Mouse (Mus musculus): Measurements from ENCODE around the gene Ltbp1. TPM values are rescaled to one million over a fixed set of nuclear protein-coding genes. Genes with fewer than 3 reads are reported as not detected.

Gene Ltbp1
- total and polyA plus RNA-seq, 3 experiments = 2.3 to 6.4 (median 2.5) TPM

DNA sequence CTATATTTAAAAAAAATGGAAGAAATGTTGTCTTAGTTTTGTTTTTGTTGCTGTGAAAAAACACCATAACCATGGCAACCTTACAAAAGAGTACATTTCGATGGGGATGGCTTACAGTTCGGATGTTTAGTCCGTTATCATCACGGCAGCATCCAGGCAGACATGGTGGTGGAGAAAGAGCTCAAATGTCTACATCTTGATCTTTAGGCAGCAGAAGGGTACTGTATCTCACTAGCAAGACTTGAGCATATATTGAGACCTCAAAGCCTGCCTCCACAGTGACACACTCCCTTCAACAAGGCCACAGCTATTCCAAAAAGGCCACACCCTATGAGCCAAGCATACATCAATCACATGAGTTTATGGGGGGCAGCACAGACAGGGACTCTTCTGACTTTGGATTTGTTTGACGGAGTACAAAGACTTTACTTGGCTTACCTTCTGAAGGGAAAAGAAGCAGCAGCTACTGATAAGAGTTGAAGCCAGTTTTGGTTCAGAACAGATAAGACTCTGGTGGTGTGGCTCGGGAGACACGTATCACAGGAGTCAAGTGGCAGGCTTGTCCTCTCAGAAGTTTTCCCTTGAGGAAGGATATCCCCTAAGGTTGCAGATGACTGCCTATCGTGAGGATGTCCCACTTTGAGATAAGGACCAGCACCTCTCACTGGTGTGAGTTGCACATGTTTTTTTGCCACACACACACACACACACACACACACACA lies 153.9 kb downstream of the Ltbp1 start:
- no peak for DNase-seq (ENCODE audit: extremely low read depth)
- Histone ChIP-seq H3K4me2 (ENCODE audit: insufficient read depth, low read depth, poor library complexity, severe bottlenecking) (no peak overlapping the region), H3K36me3 (replicated peaks in 1 of 2; ENCODE audit: control insufficient read depth in 1 of 2, insufficient read depth in 1 of 2, low read length in 1 of 2) (no peaks in the 10 kb centered on the region), H3K27me3 (replicated peaks) (no peaks in the 10 kb centered on the region), H3K9me3 (replicated peaks; ENCODE audit: low read length) (no peaks in the 10 kb centered on the region), H3K27ac (ENCODE audit: insufficient read depth, low read depth) (no peak overlapping the region), H3K79me2 (replicated peaks; ENCODE audit: control insufficient read depth, extremely low read depth, insufficient read depth, poor library complexity, severe bottlenecking) (no peaks in the 10 kb centered on the region), H3K9ac (ENCODE audit: insufficient read depth, low read depth) (no peak overlapping the region), H3K4me3 (replicated peaks in 1 of 3; ENCODE audit: low read depth in 2 of 3, low read length in 2 of 3, poor library complexity in 1 of 3) (no peak overlapping the region), H3K4me1 (ENCODE audit: control insufficient read depth in 1 of 2, insufficient read depth in 2 of 2) (no peaks in the 10 kb centered on the region)
- in situ Hi-C loops (cut with MboI; ENCODE audit: low pct_ligation_motif_present, low pct_unique_long_range_greater_than_20kb, low sequenced_read_pairs) = no loop called here
- dilution Hi-C loops (cut with MboI; ENCODE audit: extremely low pct_ligation_motif_present, extremely low pct_unique_long_range_greater_than_20kb, low sequenced_read_pairs) = no loop called here
- TF ChIP-seq IRF4 (IDR thresholded peaks at IDR 0.05; ENCODE audit: low read depth, low read length) = no peak
- TF ChIP-seq TBP (conservative IDR thresholded peaks at IDR 0.05; ENCODE audit: low read depth, low read length) = no peak
- no peak for TF ChIP-seq RCOR1 (conservative IDR thresholded peaks at IDR 0.05; ENCODE audit: low read depth, low read length)
- no peak for TF ChIP-seq EP300 (IDR thresholded peaks at IDR 0.05; ENCODE audit: low read length)
- TF ChIP-seq JUN (IDR thresholded peaks at IDR 0.05; ENCODE audit: insufficient read depth, low read depth, low read length) = no peak
- TF ChIP-seq ZC3H11A (IDR thresholded peaks at IDR 0.05; ENCODE audit: low read depth, low read length) = no peak
- TF ChIP-seq USF2 (conservative IDR thresholded peaks at IDR 0.05; ENCODE audit: low read depth, low read length) = no peak
- no peak for TF ChIP-seq ETS1 (conservative IDR thresholded peaks at IDR 0.05; ENCODE audit: low read depth, low read length)
- TF ChIP-seq POLR2AphosphoS2 (IDR thresholded peaks at IDR 0.05; ENCODE audit: low read depth, low read length) = no peak
- no peak for TF ChIP-seq TCF12 (IDR thresholded peaks at IDR 0.05; ENCODE audit: low read depth, low read length)
- TF ChIP-seq BHLHE40 (IDR thresholded peaks at IDR 0.05; ENCODE audit: low read depth, low read length) = no peak
- TF ChIP-seq ZNF384 (IDR thresholded peaks at IDR 0.05; ENCODE audit: low read depth, low read length) = no peak
- no peak for TF ChIP-seq SIN3A (IDR thresholded peaks at IDR 0.05; ENCODE audit: low read length)
- TF ChIP-seq GABPA (IDR thresholded peaks at IDR 0.05; ENCODE audit: insufficient replicate concordance, low read depth, low read length) = no peak
- TF ChIP-seq KAT2A (IDR thresholded peaks at IDR 0.05; ENCODE audit: insufficient replicate concordance, low read length) = no peak
- TF ChIP-seq ELF1 (IDR thresholded peaks at IDR 0.05; ENCODE audit: low read depth, low read length) = no peak
- no peak for TF ChIP-seq ZKSCAN1 (IDR thresholded peaks at IDR 0.05; ENCODE audit: borderline replicate concordance, low read depth, low read length)
- no peak for TF ChIP-seq MXI1 (IDR thresholded peaks at IDR 0.05; ENCODE audit: low read depth, low read length)
- TF ChIP-seq NRF1 (IDR thresholded peaks at IDR 0.05; ENCODE audit: low read depth, low read length) = no peak
- TF ChIP-seq MEF2A (IDR thresholded peaks at IDR 0.05; ENCODE audit: borderline replicate concordance, low read depth, low read length) = no peak

DNA sequence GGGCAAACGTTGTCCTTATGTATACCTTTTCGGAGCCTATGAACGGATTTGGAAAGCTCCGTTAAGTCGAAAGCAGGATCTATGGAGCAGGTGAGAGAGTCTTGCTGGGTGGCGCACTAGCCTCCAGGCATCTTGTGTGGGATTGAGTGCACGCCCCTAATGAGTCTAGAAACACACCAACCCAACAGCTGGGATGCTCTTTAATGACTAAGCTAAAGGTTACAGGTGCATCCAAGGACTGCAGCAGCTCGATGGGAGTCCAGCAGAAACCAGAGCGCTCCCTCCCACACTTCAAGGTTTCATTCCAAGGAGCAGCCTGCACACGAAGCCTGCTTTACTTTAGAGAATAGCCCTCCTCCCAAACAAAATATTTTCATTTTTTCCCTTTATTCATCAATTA lies 155.7 kb downstream of the Ltbp1 start:
- Histone ChIP-seq H3K4me1 (ENCODE audit: control insufficient read depth in 1 of 2, insufficient read depth in 2 of 2) (no peaks in the 10 kb centered on the region), H3K9me3 (replicated peaks; ENCODE audit: low read length) (no peaks in the 10 kb centered on the region), H3K27ac (ENCODE audit: insufficient read depth, low read depth) (no peak overlapping the region), H3K36me3 (replicated peaks in 1 of 2; ENCODE audit: control insufficient read depth in 1 of 2, insufficient read depth in 1 of 2, low read length in 1 of 2) (no peaks in the 10 kb centered on the region), H3K4me2 (ENCODE audit: insufficient read depth, low read depth, poor library complexity, severe bottlenecking) (no peak overlapping the region), H3K9ac (ENCODE audit: insufficient read depth, low read depth) (no peak overlapping the region), H3K79me2 (replicated peaks; ENCODE audit: control insufficient read depth, extremely low read depth, insufficient read depth, poor library complexity, severe bottlenecking) (no peaks in the 10 kb centered on the region), H3K27me3 (replicated peaks) (no peaks in the 10 kb centered on the region), H3K4me3 (replicated peaks in 1 of 3; ENCODE audit: low read depth in 2 of 3, low read length in 2 of 3, poor library complexity in 1 of 3) (no peak overlapping the region)
- TF ChIP-seq CHD1 (IDR thresholded peaks at IDR 0.05; ENCODE audit: low read depth, low read length) (no peak), UBTF (IDR thresholded peaks at IDR 0.05; ENCODE audit: low read depth, low read length) (no peak), KAT2A (IDR thresholded peaks at IDR 0.05; ENCODE audit: insufficient replicate concordance, low read length) (no peak), BHLHE40 (IDR thresholded peaks at IDR 0.05; ENCODE audit: low read depth, low read length) (no peak), ZC3H11A (IDR thresholded peaks at IDR 0.05; ENCODE audit: low read depth, low read length) (no peak), EP300 (IDR thresholded peaks at IDR 0.05; ENCODE audit: low read length) (no peak), PAX5 (IDR thresholded peaks at IDR 0.05; ENCODE audit: low read length) (no peak), MEF2A (IDR thresholded peaks at IDR 0.05; ENCODE audit: borderline replicate concordance, low read depth, low read length) (no peak)
- dilution Hi-C loops (cut with MboI; ENCODE audit: extremely low pct_ligation_motif_present, extremely low pct_unique_long_range_greater_than_20kb, low sequenced_read_pairs) = no loop called here
- in situ Hi-C loops (cut with MboI; ENCODE audit: low pct_ligation_motif_present, low pct_unique_long_range_greater_than_20kb, low sequenced_read_pairs) = no loop called here
- DNase-seq (ENCODE audit: extremely low read depth) = no peak

Measured in CH12.LX (cell line).